Mouse (Mus musculus): ENCODE results near the gene Ctnna2.

Gene Ctnna2

GRCm38 (mm10) chr6:77582568-77582967 is 396.9 kb downstream of the Ctnna2 start:
- DNase-seq (ENCODE audit: low spot score), result no peak

GRCm38 (mm10) chr6:77580926-77581325 is 398.6 kb downstream of the Ctnna2 start:
- DNase-seq (ENCODE audit: low spot score), result no peak

DNA sequence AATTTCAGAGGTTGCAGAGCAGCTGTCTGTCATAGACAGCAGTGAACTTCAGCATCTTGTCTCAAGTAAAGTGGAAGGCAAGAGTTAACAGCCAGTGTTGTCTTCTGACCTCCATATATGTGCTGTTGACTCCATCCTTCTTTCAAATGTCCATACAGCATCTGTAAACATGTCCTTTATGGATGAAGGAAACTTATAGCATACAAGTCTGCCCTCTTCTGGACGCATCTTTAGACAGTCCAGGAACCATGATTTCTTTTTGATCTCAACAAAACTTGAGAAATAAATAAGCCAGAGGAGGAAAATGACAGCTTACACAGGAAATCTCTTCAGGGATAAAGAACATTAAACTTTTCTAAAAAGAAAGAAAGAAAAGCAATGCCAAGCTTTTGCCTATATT is 400.9 kb downstream of the Ctnna2 start:
- DNase-seq (ENCODE audit: low spot score), result no peak

GRCm38 (mm10) chr6:77577585-77577984 is 401.9 kb downstream of the Ctnna2 start:
- DNase-seq (ENCODE audit: low spot score), result no peak

GRCm38 (mm10) chr6:77572614-77573013 is 406.9 kb downstream of the Ctnna2 start:
- peak; percentile 2 for DNase-seq (ENCODE audit: low spot score)

- no peak for DNase-seq (ENCODE audit: low spot score)
Observed at GRCm38 (mm10) chr6:77569851-77570250, 409.6 kb downstream of the Ctnna2 start.

DNA sequence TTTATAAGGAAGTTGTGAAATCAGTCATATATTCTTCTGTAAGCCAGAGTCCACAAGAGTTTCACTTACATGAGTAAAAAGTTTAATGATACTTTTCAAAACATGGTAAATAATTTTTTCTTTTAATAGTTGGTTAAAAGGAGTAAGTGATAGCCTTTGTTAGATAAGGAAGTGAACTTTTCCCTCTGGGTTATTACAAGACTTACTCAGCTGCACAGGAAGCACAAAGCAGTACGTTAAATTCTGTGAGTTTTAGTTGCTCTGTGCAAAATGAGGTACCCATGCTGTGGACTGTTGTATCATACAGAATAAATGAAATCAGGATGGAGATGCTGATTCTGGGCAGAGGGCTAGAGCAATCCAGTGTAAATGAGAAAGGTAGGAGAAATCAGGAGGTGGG is 423.3 kb downstream of the Ctnna2 start:
- no peak for DNase-seq (ENCODE audit: low spot score)

DNA sequence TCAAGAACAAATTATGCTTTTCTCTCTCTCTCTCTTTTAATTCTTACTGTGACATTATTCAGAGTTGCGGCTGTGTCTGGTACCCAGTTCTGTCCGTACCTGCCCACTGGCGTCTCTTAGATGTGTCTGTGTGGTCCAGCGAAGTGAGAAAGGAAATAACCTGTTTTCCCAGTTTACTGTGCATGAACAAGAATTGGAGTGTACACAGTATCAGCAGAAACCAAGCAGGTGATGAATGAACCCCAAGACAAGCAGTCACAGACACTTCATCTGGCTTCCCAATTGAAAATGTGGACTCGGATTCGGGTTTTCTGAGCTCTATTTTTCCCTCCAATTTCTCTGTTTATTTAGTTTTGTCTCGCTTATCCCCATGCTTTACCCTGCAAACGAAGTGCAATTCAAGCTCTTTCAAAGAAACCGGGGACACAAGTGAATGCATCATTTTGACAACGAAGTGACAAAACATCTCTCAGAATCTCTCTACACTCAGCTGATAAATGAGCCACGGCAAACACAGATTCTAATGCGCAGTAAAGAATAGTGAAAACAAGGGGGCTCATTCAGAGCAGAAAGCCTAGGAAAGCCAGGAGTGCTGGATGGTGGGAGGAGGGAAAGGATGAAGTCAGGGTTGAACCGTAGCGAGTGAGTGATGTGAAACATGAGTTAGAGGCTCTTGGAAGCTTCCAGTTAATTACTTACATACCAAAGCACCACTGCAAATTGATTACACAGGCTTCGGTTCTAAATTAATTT is 442.3 kb downstream of the Ctnna2 start:
- no peak for DNase-seq (ENCODE audit: low spot score)

DNA sequence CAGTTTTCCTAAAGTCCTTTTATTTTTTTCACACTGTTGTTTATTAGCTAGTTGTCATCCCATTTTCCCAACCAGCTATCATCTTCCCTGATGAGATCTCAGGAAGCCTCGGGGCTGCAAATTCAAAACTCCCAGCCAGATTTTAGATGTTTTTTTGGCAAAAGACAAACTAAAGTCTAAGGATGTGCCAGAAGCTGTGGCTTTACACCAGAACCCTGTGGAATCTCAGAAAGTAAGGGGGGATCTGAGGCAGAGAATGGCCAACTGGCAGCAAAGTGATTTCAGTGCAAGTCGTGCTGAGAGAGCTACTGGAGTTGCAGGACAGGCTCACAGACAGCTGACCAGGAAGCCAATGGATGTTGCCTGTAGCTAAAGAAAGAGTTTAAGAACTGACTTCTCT is 451.9 kb downstream of the Ctnna2 start:
- DNase-seq (ENCODE audit: low spot score), result no peak

GRCm38 (mm10) chr6:77521836-77522235 is 457.7 kb downstream of the Ctnna2 start:
- no peak for DNase-seq (ENCODE audit: low spot score)

GRCm38 (mm10) chr6:77516515-77516914 is 463.0 kb downstream of the Ctnna2 start:
- no peak for DNase-seq (ENCODE audit: low spot score)

DNA sequence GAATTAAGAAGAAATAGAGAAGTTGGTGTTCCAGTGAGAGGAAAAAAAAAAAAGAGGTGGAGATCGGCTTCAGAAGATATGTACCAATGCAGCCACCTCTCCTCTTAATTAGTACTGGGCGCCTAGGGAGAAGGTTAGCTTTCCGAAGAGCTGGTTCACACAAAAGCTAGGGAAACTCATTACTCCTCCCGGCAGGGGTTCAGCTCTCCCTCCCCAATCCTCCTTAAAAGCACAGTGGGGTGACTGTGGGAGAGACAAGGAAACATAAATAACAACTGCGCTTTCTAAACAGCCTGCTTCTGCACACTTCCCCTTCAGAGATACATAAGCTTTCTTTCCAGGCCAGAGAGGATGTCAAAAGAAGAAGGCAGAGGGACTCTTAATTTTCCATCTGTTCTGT is 467.7 kb downstream of the Ctnna2 start:
- DNase-seq (ENCODE audit: low spot score), result no peak

DNA sequence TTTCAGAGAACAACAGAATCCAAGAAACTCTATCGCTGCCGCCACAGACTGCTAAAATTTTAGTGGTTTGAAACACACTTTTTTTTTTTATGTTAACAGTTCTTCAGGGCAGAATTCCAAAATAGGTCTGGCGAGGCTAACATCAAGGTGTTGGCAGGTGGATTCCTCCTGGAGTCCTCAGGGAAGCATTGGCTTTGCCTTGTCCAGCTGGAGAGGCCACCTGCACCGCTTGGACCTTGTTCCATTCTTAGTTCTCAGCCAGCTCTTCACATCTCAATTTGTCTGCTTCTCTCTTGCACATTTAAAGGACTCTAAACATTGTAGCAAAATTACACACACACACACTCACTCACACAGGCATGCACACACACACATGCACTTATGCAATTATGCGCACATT is 487.8 kb downstream of the Ctnna2 start:
- DNase-seq (ENCODE audit: low spot score), result no peak

DNA sequence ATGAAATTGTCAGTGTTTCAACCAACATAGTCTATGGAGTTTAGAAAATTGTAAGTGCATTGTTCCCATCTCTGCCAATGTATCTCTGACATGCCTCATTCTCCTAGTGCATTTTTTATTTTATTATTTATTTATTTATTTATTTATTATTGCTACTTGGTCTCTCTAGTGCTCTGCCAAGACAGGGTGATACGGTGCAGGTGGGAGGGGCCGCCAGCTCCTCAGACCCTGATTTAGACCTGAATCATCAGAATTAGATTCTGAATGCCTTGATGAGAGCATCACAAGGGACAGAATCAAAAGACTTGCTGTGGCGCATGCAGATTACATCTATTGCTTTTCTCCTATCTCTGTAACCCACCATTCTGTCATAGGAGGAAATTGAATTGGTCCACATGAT is 492.8 kb downstream of the Ctnna2 start:
- DNase-seq (ENCODE audit: low spot score), result no peak

DNA sequence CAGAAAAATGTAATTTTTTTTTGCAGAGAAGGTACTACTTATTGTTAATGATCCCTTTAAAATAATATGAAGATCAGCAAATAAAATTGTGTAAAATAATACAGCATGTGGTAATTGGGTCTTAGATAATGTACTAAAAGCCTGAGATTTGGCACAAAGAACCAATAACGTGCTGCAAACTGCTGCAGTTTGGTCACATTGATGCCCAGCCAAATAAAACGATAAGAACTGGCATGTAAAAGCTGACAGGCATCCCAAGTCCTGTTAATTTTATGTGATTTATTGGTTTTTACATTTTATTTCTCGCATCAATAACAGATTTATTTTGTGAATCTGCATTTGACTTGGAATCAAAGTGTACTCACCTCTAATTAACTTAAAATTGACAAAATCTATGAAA is 497.4 kb downstream of the Ctnna2 start:
- DNase-seq (ENCODE audit: low spot score), result no peak

- DNase-seq (ENCODE audit: low spot score), result no peak
Observed at GRCm38 (mm10) chr6:77475354-77475753, 504.1 kb downstream of the Ctnna2 start.

DNA sequence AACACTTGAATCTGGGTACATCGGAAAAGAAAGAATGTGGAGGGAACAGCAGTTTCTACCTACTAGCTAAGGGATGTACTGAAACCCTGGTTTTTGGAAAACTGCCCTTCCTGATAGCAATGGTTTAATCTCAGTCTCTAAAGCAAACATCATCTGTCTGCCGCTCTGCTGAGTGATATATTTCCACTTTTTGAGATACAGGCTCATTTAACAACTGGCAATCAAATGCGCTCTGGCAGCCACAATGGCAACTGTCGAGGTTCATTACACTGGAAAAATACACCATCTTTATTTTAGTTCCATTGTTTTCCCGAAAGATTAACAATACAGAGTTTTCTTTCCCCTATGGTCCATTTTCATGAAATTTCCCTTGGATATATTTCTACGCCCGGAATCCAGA is 506.2 kb downstream of the Ctnna2 start:
- no peak for DNase-seq (ENCODE audit: low spot score)

DNA sequence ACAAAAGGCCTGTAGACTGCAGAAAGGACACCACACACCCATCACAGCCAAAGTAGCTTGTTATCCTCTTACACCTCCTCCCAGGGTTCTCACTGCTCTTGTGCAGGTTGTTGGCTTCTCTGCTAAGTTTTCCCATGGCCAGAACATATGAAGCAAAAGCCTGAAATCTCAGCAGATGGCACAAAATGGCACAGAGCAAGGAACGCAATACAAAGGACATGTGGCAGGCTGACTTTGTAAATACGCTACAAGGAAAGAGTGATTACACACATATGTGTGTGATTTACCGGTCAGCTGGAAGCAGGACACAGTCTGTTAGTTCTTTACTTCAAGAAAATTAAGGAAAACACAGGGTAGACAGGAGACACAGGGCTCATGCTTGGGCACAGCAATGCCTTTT is 511.4 kb downstream of the Ctnna2 start:
- no peak for DNase-seq (ENCODE audit: low spot score)

DNA sequence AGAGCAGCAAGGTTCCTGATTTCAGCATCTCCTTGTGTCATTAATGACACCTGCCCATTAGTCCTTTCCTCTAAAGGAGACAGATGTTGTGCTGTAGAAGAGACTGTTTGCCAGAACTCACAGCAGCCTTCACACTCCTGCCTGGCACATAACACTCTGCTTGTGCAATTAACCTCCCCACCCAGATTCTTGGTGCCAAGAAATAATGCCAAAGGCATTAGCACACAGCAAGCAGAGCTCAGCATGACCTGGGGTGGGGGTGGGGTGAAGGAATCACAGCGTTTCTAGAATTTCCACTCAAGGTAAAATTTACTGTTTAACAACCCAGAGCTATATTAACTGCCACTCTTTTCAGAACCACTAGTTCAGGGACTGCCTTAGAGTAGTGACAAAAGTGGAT is 516.8 kb downstream of the Ctnna2 start:
- no peak for DNase-seq (ENCODE audit: low spot score)

DNA sequence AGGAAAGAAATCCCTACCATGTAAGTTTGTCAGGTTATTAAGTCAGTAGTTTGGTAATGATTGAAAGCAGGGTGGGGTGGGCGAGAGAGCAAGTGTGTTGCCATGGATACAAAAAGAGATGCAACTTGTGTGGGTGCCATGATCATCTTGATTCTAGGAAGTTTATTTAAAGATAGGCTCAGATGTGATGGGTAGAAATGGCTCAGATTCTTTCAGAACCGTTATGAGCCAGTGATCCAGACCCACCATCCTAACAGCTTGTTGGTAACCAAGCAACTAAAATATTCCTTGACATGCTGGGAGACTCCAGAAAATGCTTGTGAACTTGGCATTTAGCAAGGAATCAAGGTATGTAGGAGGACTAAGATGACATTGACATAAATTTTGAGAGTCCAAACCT is 521.6 kb downstream of the Ctnna2 start:
- DNase-seq (ENCODE audit: low spot score), result no peak

- DNase-seq (ENCODE audit: low spot score), result no peak
Observed at GRCm38 (mm10) chr6:77446861-77447260, 532.6 kb downstream of the Ctnna2 start.

DNA sequence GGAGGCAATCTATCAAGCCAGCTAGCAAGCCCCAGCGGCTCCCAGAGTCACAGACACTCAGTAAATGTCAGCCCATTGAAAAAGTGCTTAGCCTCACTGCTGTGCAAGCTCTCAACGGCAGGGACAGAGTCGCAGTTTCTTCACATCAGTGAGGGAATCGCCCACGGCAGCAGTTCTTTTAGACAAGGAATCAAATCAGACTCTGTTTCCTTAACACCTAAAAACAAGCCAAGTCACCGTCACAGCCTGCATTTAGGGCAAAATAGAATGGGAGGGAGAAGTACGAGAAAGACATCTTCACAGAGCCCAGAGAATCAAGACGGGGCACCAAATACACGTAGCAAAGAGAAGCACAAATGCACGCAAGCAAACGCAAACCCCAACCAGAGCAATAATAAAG is 535.6 kb downstream of the Ctnna2 start:
- DNase-seq (ENCODE audit: low spot score), result no peak

DNA sequence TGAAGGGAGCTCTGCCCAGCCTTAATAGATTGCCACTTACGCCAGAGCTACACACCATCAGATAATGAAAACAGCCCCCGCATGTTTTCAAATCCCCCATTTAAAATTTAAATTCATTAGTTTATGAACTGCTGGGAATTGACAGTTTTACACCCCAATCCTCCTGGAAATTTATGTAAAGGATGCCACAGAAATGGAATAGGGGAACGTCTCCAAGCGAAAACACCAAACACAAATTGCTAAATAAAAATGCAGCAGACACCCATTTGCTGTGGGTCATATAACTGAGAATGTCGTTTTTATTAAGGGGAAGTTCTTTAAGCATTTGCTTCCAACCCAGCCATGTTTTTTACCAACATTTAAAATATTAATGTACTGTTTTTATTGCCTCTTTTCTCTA is 538.4 kb downstream of the Ctnna2 start:
- DNase-seq (ENCODE audit: low spot score), result no peak

GRCm38 (mm10) chr6:77430381-77430780 is 549.1 kb downstream of the Ctnna2 start:
- DNase-seq (ENCODE audit: low spot score), result no peak

GRCm38 (mm10) chr6:77425746-77426145 is 553.8 kb downstream of the Ctnna2 start:
- DNase-seq (ENCODE audit: low spot score), result no peak
